Mouse (Mus musculus): ENCODE data around the gene Tdrd3. TPM values are rescaled to one million over a fixed set of nuclear protein-coding genes. Genes with fewer than 3 reads are reported as not detected.

The Tdrd3 gene
- polyA plus RNA-seq, 1 experiment from 2014 or later: 5.6 TPM

GRCm38 (mm10) chr14:87446331-87446913, 30.0 kb downstream of the Tdrd3 start:
- DNase-seq (no peak), ATAC-seq (no peak)
- no peak for TF ChIP-seq CTCF (IDR thresholded peaks at IDR 0.05; ENCODE audit: low read depth)
- TF ChIP-seq EP300 (IDR thresholded peaks at IDR 0.05; ENCODE audit: low read depth): no peak
- H3K4me3 ChIP-seq (ENCODE audit: low read depth, low read length): no peak overlapping the region
- H3K9ac ChIP-seq (replicated peaks): no peak overlapping the region
- no peaks in the 10 kb centered on the region for H3K27me3 ChIP-seq (ENCODE audit: insufficient read depth, low read length)
- no peaks in the 10 kb centered on the region for H3K36me3 ChIP-seq (replicated peaks; ENCODE audit: insufficient read depth, low read length)
- no peaks in the 10 kb centered on the region for H3K9me3 ChIP-seq (ENCODE audit: low read length)
- 77% methylated on average over 8 of the region's 8 CpGs for WGBS (ENCODE audit: insufficient replicate concordance)
- no peak overlapping the region for H3K4me2 ChIP-seq (ENCODE audit: low read depth, low read length)
- H3K4me1 ChIP-seq (ENCODE audit: insufficient read depth): no peaks in the 10 kb centered on the region
- no peak overlapping the region for H3K27ac ChIP-seq (ENCODE audit: low read depth)

- H3K9me3 ChIP-seq (ENCODE audit: low read length): no peaks in the 10 kb centered on the region
- H3K9ac ChIP-seq (replicated peaks): no peak overlapping the region
- no peak for ATAC-seq
- no peak overlapping the region for H3K27ac ChIP-seq (ENCODE audit: low read depth)
- no peak overlapping the region for H3K4me3 ChIP-seq (ENCODE audit: low read depth, low read length)
- H3K36me3 ChIP-seq (replicated peaks; ENCODE audit: insufficient read depth, low read length): no peaks in the 10 kb centered on the region
- no peak overlapping the region for H3K4me2 ChIP-seq (ENCODE audit: low read depth, low read length)
- DNase-seq: peak; percentile 80
- H3K27me3 ChIP-seq (ENCODE audit: insufficient read depth, low read length): no peaks in the 10 kb centered on the region
- 9% methylated on average over 7 of the region's 7 CpGs for WGBS (ENCODE audit: insufficient replicate concordance)
- TF ChIP-seq EP300 (IDR thresholded peaks at IDR 0.05; ENCODE audit: low read depth): no peak
- TF ChIP-seq CTCF (IDR thresholded peaks at IDR 0.05; ENCODE audit: low read depth): peak; percentile 96
- no peaks in the 10 kb centered on the region for H3K4me1 ChIP-seq (ENCODE audit: insufficient read depth)
These were observed 35.4 kb downstream of the Tdrd3 start for GRCm38 (mm10) chr14:87451645-87452443.

GRCm38 (mm10) chr14:87455630-87456175, 39.3 kb downstream of the Tdrd3 start:
- 88% methylated on average over 5 of the region's 5 CpGs for WGBS (ENCODE audit: insufficient replicate concordance)
- no peak overlapping the region for H3K4me3 ChIP-seq (ENCODE audit: low read depth, low read length)
- TF ChIP-seq CTCF (IDR thresholded peaks at IDR 0.05; ENCODE audit: low read depth): no peak
- TF ChIP-seq EP300 (IDR thresholded peaks at IDR 0.05; ENCODE audit: low read depth): no peak

GRCm38 (mm10) chr14:87459777-87460176, 43.3 kb downstream of the Tdrd3 start:
- DNase-seq (no peak), ATAC-seq (no peak)
- Histone ChIP-seq H3K27ac (ENCODE audit: low read depth) (no peak overlapping the region), H3K9me3 (ENCODE audit: low read length) (no peaks in the 10 kb centered on the region), H3K4me1 (ENCODE audit: insufficient read depth) (no peaks in the 10 kb centered on the region), H3K4me3 (ENCODE audit: low read depth, low read length) (no peak overlapping the region), H3K27me3 (ENCODE audit: insufficient read depth, low read length) (no peaks in the 10 kb centered on the region), H3K36me3 (replicated peaks; ENCODE audit: insufficient read depth, low read length) (0 out of 2 replicates have a peak, but pooled peaks cover 4% of the 10 kb centered on the region), H3K9ac (replicated peaks) (no peak overlapping the region), H3K4me2 (ENCODE audit: low read depth, low read length) (no peak overlapping the region)
- TF ChIP-seq EP300 (IDR thresholded peaks at IDR 0.05; ENCODE audit: low read depth) (no peak), CTCF (IDR thresholded peaks at IDR 0.05; ENCODE audit: low read depth) (no peak)
- 90% methylated on average over 1 of the region's 1 CpGs for WGBS (ENCODE audit: insufficient replicate concordance)

More at GRCm38 (mm10) chr14:87455630-87456175, 39.3 kb downstream of the Tdrd3 start:
- Histone ChIP-seq H3K36me3 (replicated peaks; ENCODE audit: insufficient read depth, low read length) (0 out of 2 replicates have a peak, but pooled peaks cover 4% of the 10 kb centered on the region), H3K27ac (ENCODE audit: low read depth) (no peak overlapping the region), H3K9me3 (ENCODE audit: low read length) (no peaks in the 10 kb centered on the region), H3K4me2 (ENCODE audit: low read depth, low read length) (no peak overlapping the region), H3K27me3 (ENCODE audit: insufficient read depth, low read length) (no peaks in the 10 kb centered on the region), H3K4me1 (ENCODE audit: insufficient read depth) (no peaks in the 10 kb centered on the region), H3K9ac (replicated peaks) (no peak overlapping the region)
- no peak for DNase-seq
- no peak for ATAC-seq

- no peak for ATAC-seq
- 80% methylated on average over 12 of the region's 12 CpGs for WGBS (ENCODE audit: insufficient replicate concordance)
These were observed 45.1 kb downstream of the Tdrd3 start for GRCm38 (mm10) chr14:87461543-87461942.

GRCm38 (mm10) chr14:87463963-87464654, 47.7 kb downstream of the Tdrd3 start:
- Histone ChIP-seq H3K4me1 (ENCODE audit: insufficient read depth) (no peaks in the 10 kb centered on the region), H3K27ac (ENCODE audit: low read depth) (no peak overlapping the region), H3K4me2 (ENCODE audit: low read depth, low read length) (no peak overlapping the region), H3K27me3 (ENCODE audit: insufficient read depth, low read length) (no peaks in the 10 kb centered on the region), H3K9ac (replicated peaks) (no peak overlapping the region), H3K36me3 (replicated peaks; ENCODE audit: insufficient read depth, low read length) (no peaks in the 10 kb centered on the region), H3K9me3 (ENCODE audit: low read length) (no peaks in the 10 kb centered on the region), H3K4me3 (ENCODE audit: low read depth, low read length) (no peak overlapping the region)
- TF ChIP-seq EP300 (IDR thresholded peaks at IDR 0.05; ENCODE audit: low read depth) (no peak), CTCF (IDR thresholded peaks at IDR 0.05; ENCODE audit: low read depth) (peak; percentile 81)
- ATAC-seq (no peak), DNase-seq (peak; percentile 76)
- WGBS (ENCODE audit: insufficient replicate concordance): 33% methylated on average over 11 of the region's 11 CpGs

More at GRCm38 (mm10) chr14:87461543-87461942, 45.1 kb downstream of the Tdrd3 start:
- H3K4me2 ChIP-seq (ENCODE audit: low read depth, low read length): no peak overlapping the region
- no peaks in the 10 kb centered on the region for H3K4me1 ChIP-seq (ENCODE audit: insufficient read depth)
- H3K9me3 ChIP-seq (ENCODE audit: low read length): no peaks in the 10 kb centered on the region
- TF ChIP-seq EP300 (IDR thresholded peaks at IDR 0.05; ENCODE audit: low read depth): no peak
- no peak for TF ChIP-seq CTCF (IDR thresholded peaks at IDR 0.05; ENCODE audit: low read depth)
- 0 out of 2 replicates have a peak, but pooled peaks cover 4% of the 10 kb centered on the region for H3K36me3 ChIP-seq (replicated peaks; ENCODE audit: insufficient read depth, low read length)
- DNase-seq: no peak
- H3K4me3 ChIP-seq (ENCODE audit: low read depth, low read length): no peak overlapping the region
- no peak overlapping the region for H3K9ac ChIP-seq (replicated peaks)
- H3K27ac ChIP-seq (ENCODE audit: low read depth): no peak overlapping the region
- no peaks in the 10 kb centered on the region for H3K27me3 ChIP-seq (ENCODE audit: insufficient read depth, low read length)

All from liver, postnatal 0 days (tissue).